Mouse (Mus musculus): Measurements from ENCODE around the gene Arhgap44. TPM values are rescaled to one million over a fixed set of nuclear protein-coding genes. Genes with fewer than 3 reads are reported as not detected.

The Arhgap44 gene
- polyA plus RNA-seq, 1 experiment, result 1.1 TPM

DNA sequence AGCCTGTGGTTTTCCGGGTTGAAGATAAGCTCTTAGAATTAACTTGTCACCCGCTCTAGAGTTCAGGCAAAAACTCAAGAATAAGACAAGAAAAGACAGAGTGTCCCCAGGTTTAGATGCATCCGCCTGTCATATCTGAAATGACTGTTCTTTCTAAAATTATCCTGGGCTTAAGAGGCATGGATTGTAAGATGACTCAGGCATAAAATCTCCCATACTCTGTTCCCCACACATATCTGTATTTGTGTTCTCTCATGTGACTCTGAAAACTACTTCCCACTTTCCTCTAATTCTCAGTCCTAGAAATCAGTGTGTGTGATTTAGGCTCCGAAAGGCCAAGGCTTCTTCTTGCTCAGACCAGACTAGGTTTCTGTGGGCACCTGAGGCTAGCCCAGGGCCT is 93.7 kb downstream of the Arhgap44 start:
- Histone ChIP-seq H3K4me1 (ENCODE audit: control insufficient read depth, insufficient read depth, insufficient read length, low read length) (no peaks in the 10 kb centered on the region), H3K36me3 (ENCODE audit: control insufficient read depth, insufficient read depth, low read length) (no peaks in the 10 kb centered on the region), H3K4me3 (ENCODE audit: low read depth, low read length) (no peak overlapping the region), H3K27me3 (ENCODE audit: control insufficient read depth, insufficient read depth, low read length) (no peaks in the 10 kb centered on the region), H3K27ac (ENCODE audit: insufficient read depth, low read depth, low read length) (no peak overlapping the region)
- TF ChIP-seq POLR2A (IDR thresholded peaks at IDR 0.05; ENCODE audit: low read depth, low read length), result no peak
- TF ChIP-seq CTCF (IDR thresholded peaks at IDR 0.05; ENCODE audit: extremely low read depth, insufficient read length, insufficient replicate concordance, low read depth, low read length), result no peak
- 87% methylated on average over 4 of the region's 4 CpGs for WGBS

GRCm38 (mm10) chr11:65065201-65065600 is 97.6 kb downstream of the Arhgap44 start:
- Histone ChIP-seq H3K4me1 (ENCODE audit: control insufficient read depth, insufficient read depth, insufficient read length, low read length) (no peaks in the 10 kb centered on the region), H3K27ac (ENCODE audit: insufficient read depth, low read depth, low read length) (no peak overlapping the region), H3K36me3 (ENCODE audit: control insufficient read depth, insufficient read depth, low read length) (no peaks in the 10 kb centered on the region), H3K4me3 (ENCODE audit: low read depth, low read length) (no peak overlapping the region), H3K27me3 (ENCODE audit: control insufficient read depth, insufficient read depth, low read length) (no peaks in the 10 kb centered on the region)
- WGBS, result 81% methylated on average over 13 of the region's 13 CpGs
- TF ChIP-seq CTCF (IDR thresholded peaks at IDR 0.05; ENCODE audit: extremely low read depth, insufficient read length, insufficient replicate concordance, low read depth, low read length), result no peak
- TF ChIP-seq POLR2A (IDR thresholded peaks at IDR 0.05; ENCODE audit: low read depth, low read length), result no peak

GRCm38 (mm10) chr11:65061437-65061836 is 101.3 kb downstream of the Arhgap44 start:
- Histone ChIP-seq H3K36me3 (ENCODE audit: control insufficient read depth, insufficient read depth, low read length) (no peaks in the 10 kb centered on the region), H3K27ac (ENCODE audit: insufficient read depth, low read depth, low read length) (no peak overlapping the region), H3K4me3 (ENCODE audit: low read depth, low read length) (no peak overlapping the region), H3K4me1 (ENCODE audit: control insufficient read depth, insufficient read depth, insufficient read length, low read length) (no peaks in the 10 kb centered on the region), H3K27me3 (ENCODE audit: control insufficient read depth, insufficient read depth, low read length) (no peaks in the 10 kb centered on the region)
- 63% methylated on average over 3 of the region's 3 CpGs for WGBS
- TF ChIP-seq POLR2A (IDR thresholded peaks at IDR 0.05; ENCODE audit: low read depth, low read length) (no peak), CTCF (IDR thresholded peaks at IDR 0.05; ENCODE audit: extremely low read depth, insufficient read length, insufficient replicate concordance, low read depth, low read length) (no peak)

- Histone ChIP-seq H3K27ac (ENCODE audit: insufficient read depth, low read depth, low read length) (no peak overlapping the region), H3K36me3 (ENCODE audit: control insufficient read depth, insufficient read depth, low read length) (no peaks in the 10 kb centered on the region), H3K4me1 (ENCODE audit: control insufficient read depth, insufficient read depth, insufficient read length, low read length) (no peaks in the 10 kb centered on the region), H3K27me3 (ENCODE audit: control insufficient read depth, insufficient read depth, low read length) (no peaks in the 10 kb centered on the region), H3K4me3 (ENCODE audit: low read depth, low read length) (no peak overlapping the region)
- 88% methylated on average over 12 of the region's 12 CpGs for WGBS
- TF ChIP-seq POLR2A (IDR thresholded peaks at IDR 0.05; ENCODE audit: low read depth, low read length) (no peak), CTCF (IDR thresholded peaks at IDR 0.05; ENCODE audit: extremely low read depth, insufficient read length, insufficient replicate concordance, low read depth, low read length) (no peak)
Observed at GRCm38 (mm10) chr11:65059531-65059930, 103.2 kb downstream of the Arhgap44 start.

DNA sequence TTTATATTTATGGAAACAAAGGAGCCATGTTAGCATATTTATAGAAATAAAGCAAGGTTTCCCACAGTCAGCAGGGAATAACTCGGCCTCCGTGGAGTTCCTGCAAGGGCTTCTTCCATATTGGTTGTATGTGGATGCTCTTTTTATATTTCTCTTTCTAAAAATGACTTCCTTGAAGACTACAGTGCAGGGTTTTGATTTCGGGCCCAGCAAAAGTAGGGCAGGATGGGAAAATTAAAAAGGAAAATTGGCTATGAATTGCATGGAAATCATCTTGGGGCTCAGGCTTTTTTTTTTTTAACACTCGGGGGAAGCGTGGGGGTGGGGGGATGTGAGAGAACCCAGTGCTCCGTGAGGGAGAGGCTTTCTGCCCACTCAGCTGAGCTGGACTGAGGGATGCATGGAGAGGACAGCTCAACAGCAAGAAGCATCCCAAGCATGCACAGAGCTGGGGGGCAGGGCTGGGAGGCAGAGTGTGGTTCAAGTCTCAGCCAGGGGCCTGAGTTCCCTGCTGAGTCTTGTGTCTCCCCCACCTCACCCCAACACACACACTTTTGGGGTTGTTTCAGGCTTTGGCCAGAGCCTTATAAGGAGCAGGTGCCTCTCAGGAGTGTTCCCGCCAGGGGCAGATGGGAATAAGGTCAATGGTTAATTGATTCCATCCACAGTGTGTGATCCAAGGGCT is 104.4 kb downstream of the Arhgap44 start:
- Histone ChIP-seq H3K36me3 (ENCODE audit: control insufficient read depth, insufficient read depth, low read length) (no peaks in the 10 kb centered on the region), H3K27me3 (ENCODE audit: control insufficient read depth, insufficient read depth, low read length) (no peaks in the 10 kb centered on the region), H3K4me3 (ENCODE audit: low read depth, low read length) (no peak overlapping the region), H3K4me1 (ENCODE audit: control insufficient read depth, insufficient read depth, insufficient read length, low read length) (no peaks in the 10 kb centered on the region), H3K27ac (ENCODE audit: insufficient read depth, low read depth, low read length) (no peak overlapping the region)
- TF ChIP-seq POLR2A (IDR thresholded peaks at IDR 0.05; ENCODE audit: low read depth, low read length), result no peak
- TF ChIP-seq CTCF (IDR thresholded peaks at IDR 0.05; ENCODE audit: extremely low read depth, insufficient read length, insufficient replicate concordance, low read depth, low read length), result no peak
- WGBS, result 73% methylated on average over 7 of the region's 7 CpGs

- H3K4me3 ChIP-seq (ENCODE audit: low read depth, low read length), result no peak overlapping the region
- H3K27ac ChIP-seq (ENCODE audit: insufficient read depth, low read depth, low read length), result no peak overlapping the region
- no peaks in the 10 kb centered on the region for H3K36me3 ChIP-seq (ENCODE audit: control insufficient read depth, insufficient read depth, low read length)
- H3K27me3 ChIP-seq (ENCODE audit: control insufficient read depth, insufficient read depth, low read length), result no peaks in the 10 kb centered on the region
- no peaks in the 10 kb centered on the region for H3K4me1 ChIP-seq (ENCODE audit: control insufficient read depth, insufficient read depth, insufficient read length, low read length)
- TF ChIP-seq CTCF (IDR thresholded peaks at IDR 0.05; ENCODE audit: extremely low read depth, insufficient read length, insufficient replicate concordance, low read depth, low read length), result no peak
- no peak for TF ChIP-seq POLR2A (IDR thresholded peaks at IDR 0.05; ENCODE audit: low read depth, low read length)
- WGBS, result 86% methylated on average over 7 of the region's 7 CpGs
Observed at GRCm38 (mm10) chr11:65055596-65055995, 107.2 kb downstream of the Arhgap44 start.

- Histone ChIP-seq H3K27ac (ENCODE audit: insufficient read depth, low read depth, low read length) (no peak overlapping the region), H3K27me3 (ENCODE audit: control insufficient read depth, insufficient read depth, low read length) (no peaks in the 10 kb centered on the region), H3K4me1 (ENCODE audit: control insufficient read depth, insufficient read depth, insufficient read length, low read length) (no peaks in the 10 kb centered on the region), H3K4me3 (ENCODE audit: low read depth, low read length) (no peak overlapping the region), H3K36me3 (ENCODE audit: control insufficient read depth, insufficient read depth, low read length) (no peaks in the 10 kb centered on the region)
- WGBS, result 75% methylated on average over 5 of the region's 5 CpGs
- TF ChIP-seq CTCF (IDR thresholded peaks at IDR 0.05; ENCODE audit: extremely low read depth, insufficient read length, insufficient replicate concordance, low read depth, low read length) (no peak), POLR2A (IDR thresholded peaks at IDR 0.05; ENCODE audit: low read depth, low read length) (no peak)
Observed at GRCm38 (mm10) chr11:65054216-65054615, 108.5 kb downstream of the Arhgap44 start.
